Comparison of ENCODE assay signal across 9 mouse cellular contexts in the genomic region with DNA sequence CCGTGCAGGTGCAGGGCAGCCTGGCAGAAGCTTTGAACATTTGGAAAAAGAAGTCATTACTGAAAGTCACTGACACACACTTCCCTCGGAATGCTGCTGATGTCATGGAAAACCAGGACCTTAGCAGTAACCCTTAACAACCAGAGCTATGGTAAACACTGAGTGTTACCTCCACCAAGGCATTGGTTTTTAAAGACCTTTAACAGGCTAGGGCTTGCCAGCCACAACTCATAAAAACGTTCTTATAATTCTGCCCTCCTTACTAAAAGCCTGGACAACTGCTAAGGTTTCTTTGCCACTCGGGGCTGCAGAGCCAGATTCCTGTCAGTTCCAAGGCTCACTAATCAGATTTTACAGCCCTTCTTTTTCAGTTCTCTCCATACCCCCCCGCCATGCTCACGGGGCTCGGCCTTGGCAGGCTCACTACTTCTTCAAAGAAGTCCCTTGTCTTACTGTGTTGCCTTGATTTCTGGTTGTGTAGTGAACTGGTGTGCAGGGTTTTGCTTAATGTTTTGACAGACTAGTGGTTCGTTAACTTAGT.
A peak's percentile ranks its signal among the peaks of the same experiment; 100 is the strongest.
DNase-seq lines count a peak whose midpoint lies in the region; ATAC-seq and TF ChIP-seq lines count a peak whose summit lies in the region.
"Had no signal": no experiment of that assay in that cellular context is flagged by ENCODE, and none has a peak within 500 bp of the region (broad histone marks: within the 10 kb centered on the region; RNA-seq: fewer than 3 reads in every experiment).

No protein-coding gene starts in this region.

- intact Hi-C loops in gastrocnemius, postnatal 36 days (cut with DNase I) = no loop called here
- intact Hi-C loops in left cerebral cortex, postnatal 36 days (cut with DNase I) = no loop called here

- ATAC-seq in forebrain, embryonic 14.5 days = peak; percentile 59
- peak; percentile 68 for ATAC-seq in kidney, postnatal 0 days (replicated peaks; ENCODE audit: low FRiP score, low read depth)
- ATAC-seq in midbrain, embryonic 12.5 days (ENCODE audit: low FRiP score, low read depth) = no peak

- WGBS in forebrain, embryonic 14.5 days = 8% methylated on average over 8 of the region's 8 CpGs
- WGBS in kidney, postnatal 0 days = 7% methylated on average over 8 of the region's 8 CpGs
- 40% methylated on average over 8 of the region's 8 CpGs for WGBS in midbrain, embryonic 12.5 days

- H3K27me3 ChIP-seq in forebrain, embryonic 14.5 days (replicated peaks; ENCODE audit: control insufficient read depth, insufficient read depth, low read length) = no peaks in the 10 kb centered on the region
- no peaks in the 10 kb centered on the region for H3K27me3 ChIP-seq in kidney, postnatal 0 days (ENCODE audit: insufficient read depth, low read length)
- H3K27me3 ChIP-seq in midbrain, embryonic 12.5 days = no peaks in the 10 kb centered on the region
- H3K27me3 ChIP-seq: CH12.LX had no signal

- H3K4me2 ChIP-seq in forebrain, embryonic 14.5 days (ENCODE audit: low read length) = no peak overlapping the region
- peak overlapping the region; percentile 23 for H3K4me2 ChIP-seq in kidney, postnatal 0 days (ENCODE audit: low read length)
- no peak overlapping the region for H3K4me2 ChIP-seq in midbrain, embryonic 12.5 days (replicated peaks)

- peak; percentile 18 for DNase-seq in gastrocnemius, postnatal 25 days
- DNase-seq in gastrocnemius, postnatal 36 days = no peak
- peak; percentile 58 for DNase-seq in adrenal gland, adult 8-10 months
- DNase-seq in forebrain, embryonic 14.5 days (ENCODE audit: low spot score) = peak; percentile 84
- peak; percentile 73 for DNase-seq in kidney, postnatal 0 days (ENCODE audit: low spot score)
- no peak for DNase-seq in left cerebral cortex, adult 8-10 months (ENCODE audit: low spot score in 2 of 2)
- DNase-seq in left cerebral cortex, postnatal 36 days (ENCODE audit: low spot score in 2 of 2) = no peak

- H3K36me3 ChIP-seq in forebrain, embryonic 14.5 days (ENCODE audit: control insufficient read depth, insufficient read depth, low read length) = no peaks in the 10 kb centered on the region
- H3K36me3 ChIP-seq in kidney, postnatal 0 days (ENCODE audit: insufficient read depth, low read length) = no peaks in the 10 kb centered on the region
- no peaks in the 10 kb centered on the region for H3K36me3 ChIP-seq in midbrain, embryonic 12.5 days

- H3K27ac ChIP-seq in forebrain, embryonic 14.5 days (ENCODE audit: low read depth, low read length) = peak overlapping the region; percentile 29; the same call in 1 of the 2 replicates
- H3K27ac ChIP-seq in kidney, postnatal 0 days = peak overlapping the region; percentile 88
- H3K27ac ChIP-seq in midbrain, embryonic 12.5 days (replicated peaks) = 0 out of 2 replicates have a peak overlapping the region, but pooled peaks have one; percentile 7

- H3K9ac ChIP-seq in forebrain, embryonic 14.5 days (ENCODE audit: low read length) = no peak overlapping the region
- H3K9ac ChIP-seq in kidney, postnatal 0 days (ENCODE audit: low read depth, low read length) = 0 out of 2 replicates have a peak overlapping the region, but pooled peaks have one; percentile 37
- H3K9ac ChIP-seq in midbrain, embryonic 12.5 days (replicated peaks) = no peak overlapping the region

- H3K4me3 ChIP-seq in forebrain, embryonic 14.5 days (ENCODE audit: low read depth, low read length) = no peak overlapping the region
- H3K4me3 ChIP-seq in kidney, postnatal 0 days (replicated peaks; ENCODE audit: low read depth, low read length) = no peak overlapping the region
- H3K4me3 ChIP-seq in midbrain, embryonic 12.5 days = no peak overlapping the region

- TF ChIP-seq CTCF in kidney, postnatal 0 days (IDR thresholded peaks at IDR 0.05; ENCODE audit: low read depth) = no peak

- H3K9me3 ChIP-seq in forebrain, embryonic 14.5 days (replicated peaks; ENCODE audit: control insufficient read depth, low read length) = no peaks in the 10 kb centered on the region
- H3K9me3 ChIP-seq in kidney, postnatal 0 days (replicated peaks; ENCODE audit: low read length) = no peaks in the 10 kb centered on the region
- H3K9me3 ChIP-seq in midbrain, embryonic 12.5 days = no peaks in the 10 kb centered on the region

- H3K4me1 ChIP-seq in forebrain, embryonic 14.5 days (ENCODE audit: control insufficient read depth, insufficient read depth, low read length) = peaks cover 16% of the 10 kb centered on the region; the same call in 1 of the 2 replicates
- H3K4me1 ChIP-seq in kidney, postnatal 0 days (replicated peaks; ENCODE audit: insufficient read depth, low read length) = peaks cover 19% of the 10 kb centered on the region; the same call in 1 of the 2 replicates
- H3K4me1 ChIP-seq in midbrain, embryonic 12.5 days = peaks cover 50% of the 10 kb centered on the region

Comparison
In these comparisons a context has a peak if more than half of its experiments do, and no peak if none do; other contexts are left out.
1. DNase-seq: peak in gastrocnemius, postnatal 25 days (single experiment), adrenal gland, adult 8-10 months (single experiment), forebrain, embryonic 14.5 days (single experiment) and kidney, postnatal 0 days (single experiment); none in gastrocnemius, postnatal 36 days (0 of 2), left cerebral cortex, adult 8-10 months (0 of 2) and left cerebral cortex, postnatal 36 days (0 of 2).
2. H3K27ac ChIP-seq: peak in every context shown above with its lines; median percentile 88 in kidney, postnatal 0 days; 29 in forebrain, embryonic 14.5 days; 7 in midbrain, embryonic 12.5 days.